Mouse (Mus musculus): ENCODE data around the gene Adh4. TPM values are rescaled to one million over a fixed set of nuclear protein-coding genes. Genes with fewer than 3 reads are reported as not detected.

Adh4 gene
- polyA plus RNA-seq, 1 experiment from 2014 or later, result not detected

- no peak overlapping the region for H3K9ac ChIP-seq (ENCODE audit: low read depth, low read length)
- no peaks in the 10 kb centered on the region for H3K9me3 ChIP-seq (replicated peaks; ENCODE audit: low read length)
- no peak overlapping the region for H3K4me2 ChIP-seq (ENCODE audit: low read length)
- no peak for TF ChIP-seq CTCF (IDR thresholded peaks at IDR 0.05; ENCODE audit: low read depth)
- no peak for ATAC-seq (replicated peaks; ENCODE audit: low FRiP score, low read depth)
- no peaks in the 10 kb centered on the region for H3K36me3 ChIP-seq (ENCODE audit: insufficient read depth, low read length)
- H3K27me3 ChIP-seq (ENCODE audit: insufficient read depth, low read length), result no peaks in the 10 kb centered on the region
- no peaks in the 10 kb centered on the region for H3K4me1 ChIP-seq (replicated peaks; ENCODE audit: insufficient read depth, low read length)
- H3K27ac ChIP-seq, result no peak overlapping the region
- 57% methylated on average over 6 of the region's 6 CpGs for WGBS
- peak; percentile 61 for DNase-seq (ENCODE audit: low spot score)
- H3K4me3 ChIP-seq (replicated peaks; ENCODE audit: low read depth, low read length), result no peak overlapping the region
These were observed 28.1 kb upstream of the Adh4 start for GRCm38 (mm10) chr3:138387155-138387554.

GRCm38 (mm10) chr3:138404872-138405271 is 10.4 kb upstream of the Adh4 start:
- ATAC-seq (replicated peaks; ENCODE audit: low FRiP score, low read depth) (no peak), DNase-seq (ENCODE audit: low spot score) (no peak)
- H3K9ac ChIP-seq (ENCODE audit: low read depth, low read length), result no peak overlapping the region
- H3K27ac ChIP-seq, result no peak overlapping the region
- TF ChIP-seq CTCF (IDR thresholded peaks at IDR 0.05; ENCODE audit: low read depth), result no peak
- H3K27me3 ChIP-seq (ENCODE audit: insufficient read depth, low read length), result no peaks in the 10 kb centered on the region
- no peak overlapping the region for H3K4me2 ChIP-seq (ENCODE audit: low read length)
- 61% methylated on average over 3 of the region's 3 CpGs for WGBS
- H3K36me3 ChIP-seq (ENCODE audit: insufficient read depth, low read length), result no peaks in the 10 kb centered on the region
- no peaks in the 10 kb centered on the region for H3K4me1 ChIP-seq (replicated peaks; ENCODE audit: insufficient read depth, low read length)
- H3K4me3 ChIP-seq (replicated peaks; ENCODE audit: low read depth, low read length), result no peak overlapping the region
- no peaks in the 10 kb centered on the region for H3K9me3 ChIP-seq (replicated peaks; ENCODE audit: low read length)

GRCm38 (mm10) chr3:138405341-138405740 is 9.9 kb upstream of the Adh4 start:
- DNase-seq (ENCODE audit: low spot score), result peak; percentile 85
- no peak for ATAC-seq (replicated peaks; ENCODE audit: low FRiP score, low read depth)
- no peaks in the 10 kb centered on the region for H3K36me3 ChIP-seq (ENCODE audit: insufficient read depth, low read length)
- no peaks in the 10 kb centered on the region for H3K27me3 ChIP-seq (ENCODE audit: insufficient read depth, low read length)
- no peaks in the 10 kb centered on the region for H3K9me3 ChIP-seq (replicated peaks; ENCODE audit: low read length)
- H3K4me3 ChIP-seq (replicated peaks; ENCODE audit: low read depth, low read length), result no peak overlapping the region
- TF ChIP-seq CTCF (IDR thresholded peaks at IDR 0.05; ENCODE audit: low read depth), result peak; percentile 79
- 36% methylated on average over 3 of the region's 3 CpGs for WGBS
- H3K4me1 ChIP-seq (replicated peaks; ENCODE audit: insufficient read depth, low read length), result no peaks in the 10 kb centered on the region
- no peak overlapping the region for H3K4me2 ChIP-seq (ENCODE audit: low read length)
- no peak overlapping the region for H3K9ac ChIP-seq (ENCODE audit: low read depth, low read length)
- no peak overlapping the region for H3K27ac ChIP-seq

- no peak for TF ChIP-seq CTCF (IDR thresholded peaks at IDR 0.05; ENCODE audit: low read depth)
- Histone ChIP-seq H3K9me3 (replicated peaks; ENCODE audit: low read length) (no peaks in the 10 kb centered on the region), H3K4me3 (replicated peaks; ENCODE audit: low read depth, low read length) (no peak overlapping the region), H3K27me3 (ENCODE audit: insufficient read depth, low read length) (no peaks in the 10 kb centered on the region), H3K4me1 (replicated peaks; ENCODE audit: insufficient read depth, low read length) (no peaks in the 10 kb centered on the region), H3K9ac (ENCODE audit: low read depth, low read length) (no peak overlapping the region), H3K36me3 (ENCODE audit: insufficient read depth, low read length) (no peaks in the 10 kb centered on the region), H3K4me2 (ENCODE audit: low read length) (no peak overlapping the region), H3K27ac (no peak overlapping the region)
- DNase-seq (ENCODE audit: low spot score) (peak; percentile 31), ATAC-seq (replicated peaks; ENCODE audit: low FRiP score, low read depth) (no peak)
- 55% methylated on average over 7 of the region's 7 CpGs for WGBS
These were observed 9.4 kb upstream of the Adh4 start for GRCm38 (mm10) chr3:138405840-138406239.

GRCm38 (mm10) chr3:138407920-138408319 is 7.3 kb upstream of the Adh4 start:
- peak; percentile 73; the same call in 1 of the 2 replicates for ATAC-seq (replicated peaks; ENCODE audit: low FRiP score, low read depth)
- Histone ChIP-seq H3K4me3 (replicated peaks; ENCODE audit: low read depth, low read length) (no peak overlapping the region), H3K9me3 (replicated peaks; ENCODE audit: low read length) (no peaks in the 10 kb centered on the region), H3K4me1 (replicated peaks; ENCODE audit: insufficient read depth, low read length) (no peaks in the 10 kb centered on the region), H3K36me3 (ENCODE audit: insufficient read depth, low read length) (no peaks in the 10 kb centered on the region), H3K4me2 (ENCODE audit: low read length) (no peak overlapping the region), H3K9ac (ENCODE audit: low read depth, low read length) (no peak overlapping the region), H3K27ac (no peak overlapping the region), H3K27me3 (ENCODE audit: insufficient read depth, low read length) (no peaks in the 10 kb centered on the region)
- DNase-seq (ENCODE audit: low spot score), result peak; percentile 85
- 48% methylated on average over 1 of the region's 1 CpGs for WGBS
- TF ChIP-seq CTCF (IDR thresholded peaks at IDR 0.05; ENCODE audit: low read depth), result no peak

- H3K4me1 ChIP-seq (replicated peaks; ENCODE audit: insufficient read depth, low read length), result no peaks in the 10 kb centered on the region
- no peak for TF ChIP-seq CTCF (IDR thresholded peaks at IDR 0.05; ENCODE audit: low read depth)
- H3K36me3 ChIP-seq (ENCODE audit: insufficient read depth, low read length), result no peaks in the 10 kb centered on the region
- H3K9me3 ChIP-seq (replicated peaks; ENCODE audit: low read length), result no peaks in the 10 kb centered on the region
- DNase-seq (ENCODE audit: low spot score) (no peak), ATAC-seq (replicated peaks; ENCODE audit: low FRiP score, low read depth) (no peak)
- no peak overlapping the region for H3K4me3 ChIP-seq (replicated peaks; ENCODE audit: low read depth, low read length)
- no peak overlapping the region for H3K27ac ChIP-seq
- 87% methylated on average over 1 of the region's 1 CpGs for WGBS
- no peaks in the 10 kb centered on the region for H3K27me3 ChIP-seq (ENCODE audit: insufficient read depth, low read length)
- H3K9ac ChIP-seq (ENCODE audit: low read depth, low read length), result no peak overlapping the region
- no peak overlapping the region for H3K4me2 ChIP-seq (ENCODE audit: low read length)
These were observed 5.7 kb upstream of the Adh4 start for GRCm38 (mm10) chr3:138409585-138409984.

- ATAC-seq (replicated peaks; ENCODE audit: low FRiP score, low read depth) (no peak), DNase-seq (ENCODE audit: low spot score) (no peak)
- H3K4me2 ChIP-seq (ENCODE audit: low read length), result no peak overlapping the region
- no peak for TF ChIP-seq CTCF (IDR thresholded peaks at IDR 0.05; ENCODE audit: low read depth)
- WGBS, result 75% methylated on average over 3 of the region's 3 CpGs
- H3K36me3 ChIP-seq (ENCODE audit: insufficient read depth, low read length), result no peaks in the 10 kb centered on the region
- no peak overlapping the region for H3K9ac ChIP-seq (ENCODE audit: low read depth, low read length)
- H3K4me1 ChIP-seq (replicated peaks; ENCODE audit: insufficient read depth, low read length), result no peaks in the 10 kb centered on the region
- H3K27me3 ChIP-seq (ENCODE audit: insufficient read depth, low read length), result no peaks in the 10 kb centered on the region
- H3K27ac ChIP-seq, result no peak overlapping the region
- no peaks in the 10 kb centered on the region for H3K9me3 ChIP-seq (replicated peaks; ENCODE audit: low read length)
- no peak overlapping the region for H3K4me3 ChIP-seq (replicated peaks; ENCODE audit: low read depth, low read length)
These were observed 5.1 kb upstream of the Adh4 start for GRCm38 (mm10) chr3:138410211-138410610.
